Mouse (Mus musculus): ENCODE results near the gene Fam19a3. TPM values are rescaled to one million over a fixed set of nuclear protein-coding genes. Genes with fewer than 3 reads are reported as not detected.
"Not testable (repeated sequence)": the region's sequence is repeated elsewhere in the genome, so short reads cannot be mapped to it uniquely, and the experiment has no call there.

Gene Fam19a3
- polyA plus RNA-seq, 1 experiment from 2014 or later = 1.0 TPM

DNA sequence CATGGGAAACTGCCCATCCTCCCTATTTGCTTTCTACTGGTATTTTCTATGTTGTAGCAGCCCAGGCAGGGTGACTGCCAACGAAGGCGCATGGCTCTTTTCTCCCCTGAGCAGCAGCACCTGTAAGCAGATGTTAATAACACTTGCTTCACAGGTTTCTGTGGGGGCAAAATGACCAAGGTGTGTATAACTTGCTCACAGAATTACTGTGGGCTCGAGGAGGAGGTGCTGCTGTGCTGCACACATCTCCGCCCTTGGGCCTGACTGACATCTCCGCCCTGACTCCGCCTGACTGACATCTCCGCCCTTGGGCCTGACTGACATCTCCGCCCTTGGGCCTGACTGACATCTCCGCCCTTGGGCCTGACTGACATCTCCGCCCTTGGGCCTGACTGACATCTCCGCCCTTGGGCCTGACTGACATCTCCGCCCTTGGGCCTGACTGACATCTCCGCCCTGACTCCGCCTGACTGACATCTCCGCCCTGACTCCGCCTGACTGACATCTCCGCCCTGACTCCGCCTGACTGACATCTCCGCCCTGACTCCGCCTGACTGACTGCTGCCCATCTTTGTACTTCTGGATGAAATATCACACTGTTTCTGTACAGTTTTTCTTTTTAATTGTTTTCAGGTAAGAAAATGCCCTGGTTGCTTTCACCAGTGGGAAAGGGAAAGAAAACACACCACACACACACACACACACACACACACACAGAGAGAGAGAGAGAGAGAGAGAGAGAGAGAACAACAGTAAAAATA lies 19.4 kb downstream of the Fam19a3 start:
- WGBS = 31% methylated on average over 18 of the region's 20 CpGs
- H3K4me3 ChIP-seq (ENCODE audit: control insufficient read depth in 1 of 2, insufficient read depth in 1 of 2, low read depth in 1 of 2, low read length in 2 of 2); ATAC-seq (ENCODE audit: insufficient number of reproducible peaks, insufficient read depth, low FRiP score, low read depth); H3K27ac ChIP-seq (replicated peaks in 1 of 2; ENCODE audit: control insufficient read depth in 1 of 2, insufficient read depth in 1 of 2, low read depth in 2 of 2, low read length in 2 of 2); H3K9ac ChIP-seq (ENCODE audit: low read length); H3K4me1 ChIP-seq (ENCODE audit: control insufficient read depth in 2 of 2, insufficient read depth in 2 of 2, low read length in 2 of 2); H3K9me3 ChIP-seq (ENCODE audit: control insufficient read depth, low read length); H3K36me3 ChIP-seq (ENCODE audit: control insufficient read depth, insufficient read depth, low read length); H3K27me3 ChIP-seq (ENCODE audit: control insufficient read depth, insufficient read depth, low read length): not testable (repeated sequence)
- peak overlapping the region; percentile 18; the same call in 1 of the 2 replicates for H3K4me2 ChIP-seq (ENCODE audit: low read length)

DNA sequence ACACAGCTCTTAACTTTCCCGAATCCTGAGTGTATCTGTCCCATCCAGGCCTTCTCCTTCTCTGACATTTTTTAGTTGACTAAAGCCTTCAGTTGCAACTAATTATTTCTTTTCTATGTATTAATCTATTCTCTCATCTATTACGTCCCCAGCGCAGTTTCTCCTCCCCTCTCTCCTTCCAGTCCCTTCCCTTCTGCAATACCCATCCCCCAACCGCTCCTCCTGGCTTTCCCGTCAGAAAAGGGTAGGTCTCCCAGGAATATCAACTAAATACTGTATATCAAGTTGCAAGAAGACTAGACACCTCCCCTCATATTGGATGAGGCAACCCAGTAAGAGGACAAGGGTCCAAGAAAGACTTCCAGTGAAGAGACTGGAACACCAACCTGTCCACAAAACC lies 22.8 kb downstream of the Fam19a3 start:
- ATAC-seq (ENCODE audit: insufficient number of reproducible peaks, insufficient read depth, low FRiP score, low read depth) = no peak
- Histone ChIP-seq H3K4me1 (ENCODE audit: control insufficient read depth in 2 of 2, insufficient read depth in 2 of 2, low read length in 2 of 2) (peaks cover 2 to 6% of the 10 kb centered on the region in 2 experiments; a peak in 1 of 4 replicates), H3K27ac (replicated peaks in 1 of 2; ENCODE audit: control insufficient read depth in 1 of 2, insufficient read depth in 1 of 2, low read depth in 2 of 2, low read length in 2 of 2) (no peak overlapping the region), H3K4me3 (ENCODE audit: control insufficient read depth in 1 of 2, insufficient read depth in 1 of 2, low read depth in 1 of 2, low read length in 2 of 2) (peak overlapping the region; percentile 35; a peak in 3 of 4 replicates), H3K4me2 (ENCODE audit: low read length) (peak overlapping the region; percentile 73), H3K27me3 (ENCODE audit: control insufficient read depth, insufficient read depth, low read length) (no peaks in the 10 kb centered on the region; the same call in 1 of the 2 replicates), H3K36me3 (ENCODE audit: control insufficient read depth, insufficient read depth, low read length) (no peaks in the 10 kb centered on the region), H3K9ac (ENCODE audit: low read length) (peak overlapping the region; percentile 67), H3K9me3 (ENCODE audit: control insufficient read depth, low read length) (no peaks in the 10 kb centered on the region)
- WGBS = 21% methylated on average over 5 of the region's 5 CpGs

DNA sequence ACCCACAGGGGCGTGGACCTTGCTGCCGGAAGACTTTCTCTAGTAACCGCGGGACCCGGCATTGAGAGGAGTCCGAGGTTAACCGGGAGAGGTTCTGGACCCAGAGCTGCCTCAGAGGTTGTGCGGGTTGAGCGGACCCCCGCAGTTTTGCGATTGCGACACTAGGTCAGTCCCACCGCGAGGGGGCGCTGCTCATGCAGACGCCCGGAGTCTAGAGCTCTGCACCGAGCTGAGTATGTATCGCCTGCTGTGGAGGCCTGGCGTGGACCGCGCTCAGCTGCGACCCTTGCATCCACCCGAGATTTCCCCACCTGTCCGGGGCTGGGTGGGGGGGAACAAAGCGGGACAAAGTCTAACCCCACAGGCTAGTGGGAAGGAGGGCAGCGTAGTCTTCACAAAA lies 23.2 kb downstream of the Fam19a3 start:
- Histone ChIP-seq H3K9me3 (ENCODE audit: control insufficient read depth, low read length) (no peaks in the 10 kb centered on the region), H3K4me2 (ENCODE audit: low read length) (peak overlapping the region; percentile 73), H3K27ac (replicated peaks in 1 of 2; ENCODE audit: control insufficient read depth in 1 of 2, insufficient read depth in 1 of 2, low read depth in 2 of 2, low read length in 2 of 2) (no peak overlapping the region), H3K4me1 (ENCODE audit: control insufficient read depth in 2 of 2, insufficient read depth in 2 of 2, low read length in 2 of 2) (peaks cover 2 to 6% of the 10 kb centered on the region in 2 experiments; a peak in 1 of 4 replicates), H3K9ac (ENCODE audit: low read length) (peak overlapping the region; percentile 67), H3K36me3 (ENCODE audit: control insufficient read depth, insufficient read depth, low read length) (no peaks in the 10 kb centered on the region), H3K4me3 (ENCODE audit: control insufficient read depth in 1 of 2, insufficient read depth in 1 of 2, low read depth in 1 of 2, low read length in 2 of 2) (peak overlapping the region; percentile 35), H3K27me3 (ENCODE audit: control insufficient read depth, insufficient read depth, low read length) (no peaks in the 10 kb centered on the region; the same call in 1 of the 2 replicates)
- ATAC-seq (ENCODE audit: insufficient number of reproducible peaks, insufficient read depth, low FRiP score, low read depth) = peak; percentile 71; the same call in 1 of the 2 replicates
- WGBS = under 1% methylated on average over 27 of the region's 27 CpGs

DNA sequence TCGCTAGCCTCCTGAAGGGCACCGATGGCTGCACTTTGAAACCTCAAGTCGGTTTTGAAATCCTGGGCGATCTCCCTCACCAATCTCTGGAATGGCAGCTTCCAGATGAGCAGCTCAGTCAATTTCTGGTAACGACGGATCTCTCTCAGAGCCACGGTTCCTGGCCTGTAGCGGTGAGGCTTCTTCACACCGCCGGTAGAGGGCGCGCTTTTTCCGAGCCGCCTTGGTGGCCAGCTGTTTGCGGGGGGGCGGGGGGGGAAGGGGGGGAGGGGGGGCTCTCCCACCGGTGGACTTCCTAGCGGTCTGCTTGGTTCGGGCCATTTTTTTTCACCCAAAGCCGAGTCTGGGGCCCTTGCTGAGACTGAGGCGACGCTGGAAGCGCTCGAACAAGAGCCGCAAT lies 28.8 kb downstream of the Fam19a3 start:
- not testable (repeated sequence) for H3K4me1 ChIP-seq (ENCODE audit: control insufficient read depth in 2 of 2, insufficient read depth in 2 of 2, low read length in 2 of 2); H3K9me3 ChIP-seq (ENCODE audit: control insufficient read depth, low read length); H3K36me3 ChIP-seq (ENCODE audit: control insufficient read depth, insufficient read depth, low read length); H3K27ac ChIP-seq (replicated peaks in 1 of 2; ENCODE audit: control insufficient read depth in 1 of 2, insufficient read depth in 1 of 2, low read depth in 2 of 2, low read length in 2 of 2); H3K27me3 ChIP-seq (ENCODE audit: control insufficient read depth, insufficient read depth, low read length); H3K4me3 ChIP-seq (ENCODE audit: control insufficient read depth in 1 of 2, insufficient read depth in 1 of 2, low read depth in 1 of 2, low read length in 2 of 2); ATAC-seq (ENCODE audit: insufficient number of reproducible peaks, insufficient read depth, low FRiP score, low read depth); H3K9ac ChIP-seq (ENCODE audit: low read length)
- 18% methylated on average over 25 of the region's 25 CpGs for WGBS
- peak overlapping the region; percentile 21; the same call in 1 of the 2 replicates for H3K4me2 ChIP-seq (ENCODE audit: low read length)

DNA sequence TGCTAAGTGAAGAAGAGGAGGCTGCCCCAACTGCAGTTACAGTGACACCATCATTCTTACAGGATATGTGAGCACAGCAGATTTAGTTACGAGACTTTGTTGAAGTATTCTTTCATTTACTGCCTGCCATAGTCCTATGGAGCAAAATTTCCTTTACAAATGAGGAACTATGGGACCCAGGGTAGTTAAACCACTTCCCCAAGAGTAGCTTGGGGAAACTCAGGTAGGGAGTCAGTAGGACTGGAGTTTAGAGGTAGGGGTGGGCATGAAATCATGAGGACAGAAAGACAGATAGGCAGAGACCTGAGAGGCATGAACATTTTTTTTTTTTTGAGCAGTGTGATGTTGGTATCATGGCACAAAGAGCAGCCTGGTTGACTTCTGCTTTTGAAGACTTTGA lies 37.8 kb downstream of the Fam19a3 start:
- H3K9me3 ChIP-seq (ENCODE audit: control insufficient read depth, low read length) = no peaks in the 10 kb centered on the region
- ATAC-seq (ENCODE audit: insufficient number of reproducible peaks, insufficient read depth, low FRiP score, low read depth) = no peak

DNA sequence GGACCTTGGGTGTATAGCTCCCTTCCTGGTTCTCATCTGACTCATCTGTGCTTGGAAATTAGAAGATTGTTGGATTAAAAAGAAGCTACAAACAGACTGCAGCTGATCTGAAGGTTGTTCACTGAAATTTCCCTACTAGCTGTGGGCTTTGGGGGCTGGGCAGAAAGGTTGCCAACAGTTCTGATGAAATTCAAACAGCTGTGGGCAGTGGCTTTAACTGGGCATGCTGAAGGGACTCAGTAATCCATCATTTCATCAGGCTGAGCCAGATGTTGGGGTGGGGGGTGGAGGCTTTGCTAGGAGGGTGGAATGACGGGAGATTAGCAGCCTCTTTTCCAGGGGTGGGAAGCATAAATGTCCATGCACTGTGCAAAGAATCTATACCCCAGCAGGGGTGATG lies 38.5 kb downstream of the Fam19a3 start:
- no peak for ATAC-seq (ENCODE audit: insufficient number of reproducible peaks, insufficient read depth, low FRiP score, low read depth)
- no peak overlapping the region for H3K9ac ChIP-seq (ENCODE audit: low read length)
- H3K27ac ChIP-seq (replicated peaks in 1 of 2; ENCODE audit: control insufficient read depth in 1 of 2, insufficient read depth in 1 of 2, low read depth in 2 of 2, low read length in 2 of 2) = no peak overlapping the region
- no peak overlapping the region for H3K4me3 ChIP-seq (ENCODE audit: control insufficient read depth in 1 of 2, insufficient read depth in 1 of 2, low read depth in 1 of 2, low read length in 2 of 2)
- peaks cover 0 to 3% of the 10 kb centered on the region in 2 experiments; a peak in 1 of 4 replicates for H3K4me1 ChIP-seq (ENCODE audit: control insufficient read depth in 2 of 2, insufficient read depth in 2 of 2, low read length in 2 of 2)
- H3K4me2 ChIP-seq (ENCODE audit: low read length) = no peak overlapping the region
- H3K9me3 ChIP-seq (ENCODE audit: control insufficient read depth, low read length) = no peaks in the 10 kb centered on the region
- no peaks in the 10 kb centered on the region for H3K36me3 ChIP-seq (ENCODE audit: control insufficient read depth, insufficient read depth, low read length)
- H3K27me3 ChIP-seq (ENCODE audit: control insufficient read depth, insufficient read depth, low read length) = no peaks in the 10 kb centered on the region
- 29% methylated on average over 1 of the region's 1 CpGs for whole genome bisulfite sequencing

More for the DNA sequence above, 37.8 kb downstream of the Fam19a3 start:
- no peaks in the 10 kb centered on the region for H3K27me3 ChIP-seq (ENCODE audit: control insufficient read depth, insufficient read depth, low read length)
- WGBS = 74% methylated on average over 1 of the region's 1 CpGs
- H3K36me3 ChIP-seq (ENCODE audit: control insufficient read depth, insufficient read depth, low read length) = no peaks in the 10 kb centered on the region
- no peak overlapping the region for H3K4me3 ChIP-seq (ENCODE audit: control insufficient read depth in 1 of 2, insufficient read depth in 1 of 2, low read depth in 1 of 2, low read length in 2 of 2)
- no peak overlapping the region for H3K27ac ChIP-seq (replicated peaks in 1 of 2; ENCODE audit: control insufficient read depth in 1 of 2, insufficient read depth in 1 of 2, low read depth in 2 of 2, low read length in 2 of 2)
- H3K4me2 ChIP-seq (ENCODE audit: low read length) = no peak overlapping the region
- H3K4me1 ChIP-seq (ENCODE audit: control insufficient read depth in 2 of 2, insufficient read depth in 2 of 2, low read length in 2 of 2) = peaks cover 0 to 4% of the 10 kb centered on the region in 2 experiments; a peak in 1 of 4 replicates
- H3K9ac ChIP-seq (ENCODE audit: low read length) = no peak overlapping the region

DNA sequence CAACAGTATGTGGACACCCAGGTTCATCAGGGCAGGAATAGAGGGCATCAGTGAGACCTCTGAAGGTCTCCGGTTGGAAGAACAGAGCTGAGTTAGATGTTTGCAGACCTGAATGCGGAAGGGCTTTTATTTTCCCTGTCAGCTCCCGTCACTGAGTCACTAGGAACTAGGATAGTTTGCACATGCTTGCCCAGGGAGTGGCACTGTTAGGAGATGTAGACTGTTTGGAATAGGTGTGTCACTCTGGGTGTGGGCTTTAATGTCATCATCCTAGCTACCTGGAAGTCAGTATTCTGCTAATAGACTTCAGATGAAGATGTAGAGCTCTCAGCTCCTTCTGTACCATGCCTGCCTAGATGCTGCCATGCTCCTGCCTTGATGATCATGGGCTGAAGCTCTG lies 39.7 kb downstream of the Fam19a3 start:
- WGBS = 95% methylated on average over 3 of the region's 3 CpGs
- Histone ChIP-seq H3K27me3 (ENCODE audit: control insufficient read depth, insufficient read depth, low read length) (no peaks in the 10 kb centered on the region), H3K4me2 (ENCODE audit: low read length) (no peak overlapping the region), H3K4me1 (ENCODE audit: control insufficient read depth in 2 of 2, insufficient read depth in 2 of 2, low read length in 2 of 2) (no peaks in the 10 kb centered on the region), H3K9me3 (ENCODE audit: control insufficient read depth, low read length) (no peaks in the 10 kb centered on the region), H3K4me3 (ENCODE audit: control insufficient read depth in 1 of 2, insufficient read depth in 1 of 2, low read depth in 1 of 2, low read length in 2 of 2) (no peak overlapping the region), H3K36me3 (ENCODE audit: control insufficient read depth, insufficient read depth, low read length) (no peaks in the 10 kb centered on the region), H3K9ac (ENCODE audit: low read length) (no peak overlapping the region), H3K27ac (replicated peaks in 1 of 2; ENCODE audit: control insufficient read depth in 1 of 2, insufficient read depth in 1 of 2, low read depth in 2 of 2, low read length in 2 of 2) (no peak overlapping the region)
- ATAC-seq (ENCODE audit: insufficient number of reproducible peaks, insufficient read depth, low FRiP score, low read depth) = no peak
